Mouse (Mus musculus) heart, adult 2 months (tissue): ENCODE data around the gene Eps15l1.
A peak's percentile ranks its signal among the peaks of the same experiment; 100 is the strongest.

Experiments used
- CTCF ChIP-seq: fragments of 200-600 bp; IDR thresholded peaks from 2 replicates; pipeline ENCODE4 v1.8.1; 2022; ENCODE audit warnings: antibody characterized with exemption, mild to moderate bottlenecking, moderate library complexity
- POLR2A ChIP-seq: fragments of 200-500 bp; IDR thresholded peaks from 2 replicates; pipeline ENCODE4 v1.6.1; 2011; ENCODE audit warnings: mild to moderate bottlenecking, low read depth, low read length, control low read depth; ENCODE audit not compliant: insufficient read depth

- TF ChIP-seq POLR2A (peak; percentile 17; the same call in 1 of the 2 replicates), CTCF (no peak)
Observed at GRCm38 (mm10) chr8:72336273-72336672, 85.0 kb downstream of the Eps15l1 start.
